Mouse (Mus musculus): ENCODE data around the gene Dpp6. TPM values are rescaled to one million over a fixed set of nuclear protein-coding genes. Genes with fewer than 3 reads are reported as not detected.

Gene Dpp6
- under 1 TPM in 1 of 2 experiments, not detected in 1; 0.64 TPM for polyA plus RNA-seq (2017; shearing (Covaris generic))

GRCm38 (mm10) chr5:26816975-26817941, at the start of gene Dpp6:
TSS of gene Dpp6 (plus strand) at chr5:26817203.

GRCm38 (mm10) chr5:27501338-27501737, 684.3 kb downstream of the Dpp6 start, which contains the start of gene Speer4b:
TSS of gene Speer4b (minus strand) at chr5:27501438.

